Mouse (Mus musculus) kidney, postnatal 10 days (tissue): ENCODE measurements at regions not wholly inside any gene's neighbourhood (a gene's known extent, or its start where the extent isn't known, plus 50 kb on each side); places are given as distances from the start of the nearest gene placed in this dataset.
A peak's percentile ranks its signal among the peaks of the same experiment; 100 is the strongest.
"Not testable (repeated sequence)": the region's sequence is repeated elsewhere in the genome, so short reads cannot be mapped to it uniquely, and the experiment has no call there.

Experiments used
- DNase-seq: peaks from one replicate; pipeline ENCODE4 v3.0.0; 2021; ENCODE audit warnings: mixed read lengths

GRCm38 (mm10) chr17:4429036-4429435 is 565.1 kb upstream of the Arid1b start:
- no peak for DNase-seq

- no peak for DNase-seq
These were observed 548.5 kb upstream of the Arid1b start for GRCm38 (mm10) chr17:4445606-4446005.

- DNase-seq = no peak
These were observed 536.6 kb upstream of the Arid1b start for GRCm38 (mm10) chr17:4457491-4457890.

- no peak for DNase-seq
These were observed 532.6 kb upstream of the Arid1b start for GRCm38 (mm10) chr17:4461541-4461940.

- peak; percentile 9 for DNase-seq
These were observed 529.7 kb upstream of the Arid1b start for GRCm38 (mm10) chr17:4464286-4464880.

- DNase-seq = no peak
These were observed 528.4 kb upstream of the Arid1b start for GRCm38 (mm10) chr17:4465741-4466140.

- no peak for DNase-seq
These were observed 521.7 kb upstream of the Arid1b start for GRCm38 (mm10) chr17:4472412-4472811.

- no peak for DNase-seq
These were observed 519.8 kb upstream of the Arid1b start for GRCm38 (mm10) chr17:4474350-4474749.

- DNase-seq = no peak
These were observed 518.5 kb upstream of the Arid1b start for GRCm38 (mm10) chr17:4475665-4476064.

- no peak for DNase-seq
These were observed 499.7 kb upstream of the Arid1b start for GRCm38 (mm10) chr17:4494392-4494791.

- DNase-seq = no peak
These were observed 493.6 kb upstream of the Arid1b start for GRCm38 (mm10) chr17:4500504-4500903.

GRCm38 (mm10) chr17:4501029-4501428 is 493.1 kb upstream of the Arid1b start:
- DNase-seq = peak; percentile 27

- no peak for DNase-seq
These were observed 489.2 kb upstream of the Arid1b start for GRCm38 (mm10) chr17:4504951-4505350.

- DNase-seq = no peak
These were observed 484.6 kb upstream of the Arid1b start for GRCm38 (mm10) chr17:4509506-4509905.

- DNase-seq = no peak
These were observed 478.0 kb upstream of the Arid1b start for GRCm38 (mm10) chr17:4516141-4516540.

GRCm38 (mm10) chr17:4516846-4517245 is 477.3 kb upstream of the Arid1b start:
- no peak for DNase-seq

- DNase-seq = no peak
These were observed 473.1 kb upstream of the Arid1b start for GRCm38 (mm10) chr17:4521031-4521430.

GRCm38 (mm10) chr17:4526466-4526865 is 467.7 kb upstream of the Arid1b start:
- DNase-seq = no peak

- peak; percentile 11 for DNase-seq
These were observed 462.0 kb upstream of the Arid1b start for GRCm38 (mm10) chr17:4532126-4532525.

- no peak for DNase-seq
These were observed 453.7 kb upstream of the Arid1b start for GRCm38 (mm10) chr17:4540435-4540834.

- DNase-seq = no peak
These were observed 452.9 kb upstream of the Arid1b start for GRCm38 (mm10) chr17:4541020-4541743.

- DNase-seq = no peak
These were observed 447.6 kb upstream of the Arid1b start for GRCm38 (mm10) chr17:4546579-4546978.

- DNase-seq = not testable (repeated sequence)
These were observed 441.1 kb upstream of the Arid1b start for GRCm38 (mm10) chr17:4553026-4553425.

- DNase-seq = no peak
These were observed 430.5 kb upstream of the Arid1b start for GRCm38 (mm10) chr17:4563641-4564040.

- DNase-seq = no peak
These were observed 417.2 kb upstream of the Arid1b start for GRCm38 (mm10) chr17:4576883-4577282.
